Mouse (Mus musculus): ENCODE measurements at regions not wholly inside any gene's neighbourhood (a gene's known extent, or its start where the extent isn't known, plus 50 kb on each side); places are given as distances from the start of the nearest gene placed in this dataset.
A peak's percentile ranks its signal among the peaks of the same experiment; 100 is the strongest.
"Not testable (repeated sequence)": the region's sequence is repeated elsewhere in the genome, so short reads cannot be mapped to it uniquely, and the experiment has no call there.

GRCm38 (mm10) chr11:24317989-24318735, 240.3 kb downstream of the Bcl11a start:
- H3K9ac ChIP-seq (ENCODE audit: low read length) = no peak overlapping the region
- H3K27ac ChIP-seq (ENCODE audit: low read depth, low read length) = no peak overlapping the region
- H3K4me1 ChIP-seq (replicated peaks; ENCODE audit: control insufficient read depth, insufficient read depth, low read length) = no peaks in the 10 kb centered on the region
- H3K36me3 ChIP-seq (ENCODE audit: control insufficient read depth, insufficient read depth, low read length) = no peaks in the 10 kb centered on the region
- H3K27me3 ChIP-seq (ENCODE audit: control insufficient read depth, insufficient read depth, low read length) = no peaks in the 10 kb centered on the region
- WGBS = 87% methylated on average over 2 of the region's 2 CpGs
- H3K4me3 ChIP-seq (ENCODE audit: low read depth, low read length) = no peak overlapping the region
- no peak overlapping the region for H3K4me2 ChIP-seq (ENCODE audit: low read depth, low read length, severe bottlenecking)
- DNase-seq (ENCODE audit: low spot score) (no peak), ATAC-seq (replicated peaks; ENCODE audit: low FRiP score) (no peak)
- H3K9me3 ChIP-seq (ENCODE audit: control insufficient read depth, low read length) = no peaks in the 10 kb centered on the region

GRCm38 (mm10) chr11:24319222-24319621, 241.4 kb downstream of the Bcl11a start:
- no peak overlapping the region for H3K4me3 ChIP-seq (ENCODE audit: low read depth, low read length)

GRCm38 (mm10) chr11:24322412-24322811, 244.6 kb downstream of the Bcl11a start:
- H3K27ac ChIP-seq (ENCODE audit: low read depth, low read length); H3K4me2 ChIP-seq (ENCODE audit: low read depth, low read length, severe bottlenecking); DNase-seq (ENCODE audit: low spot score); ATAC-seq (replicated peaks; ENCODE audit: low FRiP score); H3K9ac ChIP-seq (ENCODE audit: low read length); H3K9me3 ChIP-seq (ENCODE audit: control insufficient read depth, low read length); H3K27me3 ChIP-seq (ENCODE audit: control insufficient read depth, insufficient read depth, low read length); H3K4me3 ChIP-seq (ENCODE audit: low read depth, low read length); H3K4me1 ChIP-seq (replicated peaks; ENCODE audit: control insufficient read depth, insufficient read depth, low read length); H3K36me3 ChIP-seq (ENCODE audit: control insufficient read depth, insufficient read depth, low read length): not testable (repeated sequence)
- 89% methylated on average over 5 of the region's 5 CpGs for WGBS

More at GRCm38 (mm10) chr11:24319222-24319621, 241.4 kb downstream of the Bcl11a start:
- no peak for ATAC-seq (replicated peaks; ENCODE audit: low FRiP score)
- 85% methylated on average over 3 of the region's 3 CpGs for WGBS
- DNase-seq (ENCODE audit: low spot score) = no peak
- Histone ChIP-seq H3K4me1 (replicated peaks; ENCODE audit: control insufficient read depth, insufficient read depth, low read length) (no peaks in the 10 kb centered on the region), H3K9me3 (ENCODE audit: control insufficient read depth, low read length) (no peaks in the 10 kb centered on the region), H3K9ac (ENCODE audit: low read length) (no peak overlapping the region), H3K27ac (ENCODE audit: low read depth, low read length) (no peak overlapping the region), H3K36me3 (ENCODE audit: control insufficient read depth, insufficient read depth, low read length) (no peaks in the 10 kb centered on the region), H3K27me3 (ENCODE audit: control insufficient read depth, insufficient read depth, low read length) (no peaks in the 10 kb centered on the region), H3K4me2 (ENCODE audit: low read depth, low read length, severe bottlenecking) (no peak overlapping the region)

GRCm38 (mm10) chr11:24328481-24328880, 250.6 kb downstream of the Bcl11a start:
- DNase-seq (ENCODE audit: low spot score) = no peak
- H3K9me3 ChIP-seq (ENCODE audit: control insufficient read depth, low read length) = no peaks in the 10 kb centered on the region
- H3K27me3 ChIP-seq (ENCODE audit: control insufficient read depth, insufficient read depth, low read length) = no peaks in the 10 kb centered on the region
- WGBS = 64% methylated on average over 4 of the region's 4 CpGs
- no peak for ATAC-seq (replicated peaks; ENCODE audit: low FRiP score)
- H3K36me3 ChIP-seq (ENCODE audit: control insufficient read depth, insufficient read depth, low read length) = no peaks in the 10 kb centered on the region
- H3K4me1 ChIP-seq (replicated peaks; ENCODE audit: control insufficient read depth, insufficient read depth, low read length) = peaks cover 6% of the 10 kb centered on the region
- H3K27ac ChIP-seq (ENCODE audit: low read depth, low read length) = no peak overlapping the region
- no peak overlapping the region for H3K4me3 ChIP-seq (ENCODE audit: low read depth, low read length)
- no peak overlapping the region for H3K4me2 ChIP-seq (ENCODE audit: low read depth, low read length, severe bottlenecking)
- H3K9ac ChIP-seq (ENCODE audit: low read length) = no peak overlapping the region

GRCm38 (mm10) chr11:24330366-24331124, 252.7 kb downstream of the Bcl11a start:
- Histone ChIP-seq H3K36me3 (ENCODE audit: control insufficient read depth, insufficient read depth, low read length) (no peaks in the 10 kb centered on the region), H3K4me2 (ENCODE audit: low read depth, low read length, severe bottlenecking) (no peak overlapping the region), H3K4me3 (ENCODE audit: low read depth, low read length) (no peak overlapping the region), H3K27ac (ENCODE audit: low read depth, low read length) (peak overlapping the region; percentile 62), H3K27me3 (ENCODE audit: control insufficient read depth, insufficient read depth, low read length) (no peaks in the 10 kb centered on the region), H3K4me1 (replicated peaks; ENCODE audit: control insufficient read depth, insufficient read depth, low read length) (peaks cover 6% of the 10 kb centered on the region), H3K9me3 (ENCODE audit: control insufficient read depth, low read length) (no peaks in the 10 kb centered on the region), H3K9ac (ENCODE audit: low read length) (no peak overlapping the region; the same call in 1 of the 2 replicates)
- 44% methylated on average over 10 of the region's 10 CpGs for WGBS
- DNase-seq (ENCODE audit: low spot score) = peak; percentile 58
- ATAC-seq (replicated peaks; ENCODE audit: low FRiP score) = peak; percentile 87

GRCm38 (mm10) chr11:24332241-24332640, 254.4 kb downstream of the Bcl11a start:
- Histone ChIP-seq H3K27me3 (ENCODE audit: control insufficient read depth, insufficient read depth, low read length) (no peaks in the 10 kb centered on the region), H3K4me1 (replicated peaks; ENCODE audit: control insufficient read depth, insufficient read depth, low read length) (peaks cover 6% of the 10 kb centered on the region), H3K36me3 (ENCODE audit: control insufficient read depth, insufficient read depth, low read length) (no peaks in the 10 kb centered on the region), H3K4me3 (ENCODE audit: low read depth, low read length) (no peak overlapping the region), H3K9me3 (ENCODE audit: control insufficient read depth, low read length) (no peaks in the 10 kb centered on the region), H3K9ac (ENCODE audit: low read length) (no peak overlapping the region), H3K4me2 (ENCODE audit: low read depth, low read length, severe bottlenecking) (no peak overlapping the region), H3K27ac (ENCODE audit: low read depth, low read length) (no peak overlapping the region)
- ATAC-seq (replicated peaks; ENCODE audit: low FRiP score) (no peak), DNase-seq (ENCODE audit: low spot score) (no peak)
- WGBS = 86% methylated on average over 3 of the region's 3 CpGs

- no peak for ATAC-seq (replicated peaks; ENCODE audit: low FRiP score)
- Histone ChIP-seq H3K27ac (ENCODE audit: low read depth, low read length) (no peak overlapping the region), H3K9me3 (ENCODE audit: control insufficient read depth, low read length) (no peaks in the 10 kb centered on the region)
These were observed 255.3 kb downstream of the Bcl11a start for GRCm38 (mm10) chr11:24333111-24333510.

GRCm38 (mm10) chr11:24335256-24335655, 257.4 kb downstream of the Bcl11a start:
- WGBS = 92% methylated on average over 4 of the region's 4 CpGs
- no peak overlapping the region for H3K27ac ChIP-seq (ENCODE audit: low read depth, low read length)
- DNase-seq (ENCODE audit: low spot score) (no peak), ATAC-seq (replicated peaks; ENCODE audit: low FRiP score) (no peak)
- no peaks in the 10 kb centered on the region for H3K27me3 ChIP-seq (ENCODE audit: control insufficient read depth, insufficient read depth, low read length)
- H3K9ac ChIP-seq (ENCODE audit: low read length) = no peak overlapping the region
- H3K36me3 ChIP-seq (ENCODE audit: control insufficient read depth, insufficient read depth, low read length) = no peaks in the 10 kb centered on the region
- no peak overlapping the region for H3K4me2 ChIP-seq (ENCODE audit: low read depth, low read length, severe bottlenecking)
- H3K4me3 ChIP-seq (ENCODE audit: low read depth, low read length) = no peak overlapping the region
- peaks cover under 1% of the 10 kb centered on the region for H3K4me1 ChIP-seq (replicated peaks; ENCODE audit: control insufficient read depth, insufficient read depth, low read length)
- H3K9me3 ChIP-seq (ENCODE audit: control insufficient read depth, low read length) = no peaks in the 10 kb centered on the region

More at GRCm38 (mm10) chr11:24333111-24333510, 255.3 kb downstream of the Bcl11a start:
- Histone ChIP-seq H3K9ac (ENCODE audit: low read length) (no peak overlapping the region), H3K27me3 (ENCODE audit: control insufficient read depth, insufficient read depth, low read length) (no peaks in the 10 kb centered on the region), H3K36me3 (ENCODE audit: control insufficient read depth, insufficient read depth, low read length) (no peaks in the 10 kb centered on the region), H3K4me3 (ENCODE audit: low read depth, low read length) (no peak overlapping the region), H3K4me1 (replicated peaks; ENCODE audit: control insufficient read depth, insufficient read depth, low read length) (peaks cover 6% of the 10 kb centered on the region), H3K4me2 (ENCODE audit: low read depth, low read length, severe bottlenecking) (no peak overlapping the region)
- no peak for DNase-seq (ENCODE audit: low spot score)
- WGBS = 94% methylated on average over 6 of the region's 6 CpGs

Measured in forebrain, embryonic 11.5 days (tissue).